Mouse (Mus musculus) liver, embryonic 14.5 days (tissue): ENCODE data around the gene Mogs.

Experiments used
- CTCF ChIP-seq: IDR thresholded peaks from 2 replicates; pipeline ENCODE4 v1.5.1; 2016; ENCODE audit warnings: antibody characterized with exemption, low read depth, control low read depth
- EP300 ChIP-seq: IDR thresholded peaks from 2 replicates; pipeline ENCODE4 v1.6.1; 2016; ENCODE audit warnings: antibody characterized with exemption, low read depth

- no peak for TF ChIP-seq EP300
- no peak for TF ChIP-seq CTCF
These were observed 27.9 kb upstream of the Mogs start for GRCm38 (mm10) chr6:83087205-83087925.
